Mouse (Mus musculus): ENCODE data around the gene Dst.
"Not testable (repeated sequence)": the region's sequence is repeated elsewhere in the genome, so short reads cannot be mapped to it uniquely, and the experiment has no call there.

Dst gene

GRCm38 (mm10) chr1:34293198-34293597 lies 385.2 kb downstream of the Dst start:
- no peak for DNase-seq (ENCODE audit: low spot score)

GRCm38 (mm10) chr1:34297636-34298035 lies 389.6 kb downstream of the Dst start:
- no peak for DNase-seq (ENCODE audit: low spot score)

- peak; percentile 26 for DNase-seq (ENCODE audit: low spot score)
Measured at GRCm38 (mm10) chr1:34298631-34299184, 390.7 kb downstream of the Dst start.

- DNase-seq (ENCODE audit: low spot score): peak; percentile 9
Measured at GRCm38 (mm10) chr1:34299507-34299906, 391.5 kb downstream of the Dst start.

- no peak for DNase-seq (ENCODE audit: low spot score)
Measured at GRCm38 (mm10) chr1:34300309-34300980, 392.4 kb downstream of the Dst start.

GRCm38 (mm10) chr1:34304227-34304626 lies 396.2 kb downstream of the Dst start:
- DNase-seq (ENCODE audit: low spot score): no peak

GRCm38 (mm10) chr1:34306741-34307140 lies 398.7 kb downstream of the Dst start:
- no peak for DNase-seq (ENCODE audit: low spot score)

- no peak for DNase-seq (ENCODE audit: low spot score)
Measured at GRCm38 (mm10) chr1:34307191-34307590, 399.2 kb downstream of the Dst start.

GRCm38 (mm10) chr1:34308841-34309240 lies 400.8 kb downstream of the Dst start:
- not testable (repeated sequence) for DNase-seq (ENCODE audit: low spot score)

- DNase-seq (ENCODE audit: low spot score): no peak
Measured at GRCm38 (mm10) chr1:34309396-34309795, 401.4 kb downstream of the Dst start.

- no peak for DNase-seq (ENCODE audit: low spot score)
Measured at GRCm38 (mm10) chr1:34310532-34311250, 402.7 kb downstream of the Dst start.

GRCm38 (mm10) chr1:34312806-34313205 lies 404.8 kb downstream of the Dst start:
- no peak for DNase-seq (ENCODE audit: low spot score)

- DNase-seq (ENCODE audit: low spot score): no peak
Measured at GRCm38 (mm10) chr1:34315381-34315780, 407.4 kb downstream of the Dst start.

- no peak for DNase-seq (ENCODE audit: low spot score)
Measured at GRCm38 (mm10) chr1:34324255-34324654, 416.2 kb downstream of the Dst start.

GRCm38 (mm10) chr1:34328606-34329005 lies 420.6 kb downstream of the Dst start:
- DNase-seq (ENCODE audit: low spot score): no peak

GRCm38 (mm10) chr1:34331767-34332166 lies 423.7 kb downstream of the Dst start:
- no peak for DNase-seq (ENCODE audit: low spot score)
